Mouse (Mus musculus) kidney, postnatal 25 days (tissue): ENCODE measurements at regions not wholly inside any gene's neighbourhood (a gene's known extent, or its start where the extent isn't known, plus 50 kb on each side); places are given as distances from the start of the nearest gene placed in this dataset.
"Not testable (repeated sequence)": the region's sequence is repeated elsewhere in the genome, so short reads cannot be mapped to it uniquely, and the experiment has no call there.

ENCODE experiments used
- DNase-seq, 2 experiments: peaks; one replicate each; pipeline ENCODE4 v3.0.0; 2021; ENCODE audit warnings: mixed read lengths in 2 of 2

GRCm38 (mm10) chr13:58663316-58663715 is 52.6 kb upstream of the Slc28a3 start:
- DNase-seq = peak in 1 of 2 experiments; percentile 54

- no peak for DNase-seq
Measured at GRCm38 (mm10) chr13:58668664-58669063, 58.0 kb upstream of the Slc28a3 start.

GRCm38 (mm10) chr13:58670206-58670605 is 59.5 kb upstream of the Slc28a3 start:
- peak; percentile 61 to 72 for DNase-seq

GRCm38 (mm10) chr13:58675611-58676010 is 64.9 kb upstream of the Slc28a3 start:
- DNase-seq = not testable (repeated sequence)

- DNase-seq = no peak
Measured at GRCm38 (mm10) chr13:58677521-58677920, 66.8 kb upstream of the Slc28a3 start.

- no peak for DNase-seq
Measured at GRCm38 (mm10) chr13:58679663-58680062, 69.0 kb upstream of the Slc28a3 start.

GRCm38 (mm10) chr13:58686822-58687221 is 76.1 kb upstream of the Slc28a3 start:
- DNase-seq = no peak

GRCm38 (mm10) chr13:58687609-58688008 is 76.9 kb upstream of the Slc28a3 start:
- DNase-seq = no peak

GRCm38 (mm10) chr13:58688249-58688648 is 77.6 kb upstream of the Slc28a3 start:
- DNase-seq = no peak

GRCm38 (mm10) chr13:58694703-58695102 is 84.0 kb upstream of the Slc28a3 start:
- DNase-seq = no peak

GRCm38 (mm10) chr13:58695964-58696363 is 85.3 kb upstream of the Slc28a3 start:
- no peak for DNase-seq

GRCm38 (mm10) chr13:58700021-58700420 is 89.3 kb upstream of the Slc28a3 start:
- DNase-seq = no peak

GRCm38 (mm10) chr13:58704141-58704540 is 93.5 kb upstream of the Slc28a3 start:
- no peak for DNase-seq

GRCm38 (mm10) chr13:58716584-58716983 is 89.8 kb upstream of the Ntrk2 start:
- DNase-seq = no peak

GRCm38 (mm10) chr13:58730500-58731105 is 75.8 kb upstream of the Ntrk2 start:
- DNase-seq = no peak

GRCm38 (mm10) chr13:58732776-58733175 is 73.6 kb upstream of the Ntrk2 start:
- no peak for DNase-seq

GRCm38 (mm10) chr13:58733615-58734014 is 72.8 kb upstream of the Ntrk2 start:
- no peak for DNase-seq

GRCm38 (mm10) chr13:58735577-58735976 is 70.8 kb upstream of the Ntrk2 start:
- peak; percentile 55 to 83 for DNase-seq

GRCm38 (mm10) chr13:58740731-58741130 is 65.6 kb upstream of the Ntrk2 start:
- no peak for DNase-seq

GRCm38 (mm10) chr13:58746056-58746455 is 60.3 kb upstream of the Ntrk2 start:
- DNase-seq = no peak

GRCm38 (mm10) chr13:58747685-58748084 is 58.7 kb upstream of the Ntrk2 start:
- DNase-seq = no peak

GRCm38 (mm10) chr13:58756125-58756524 is 50.2 kb upstream of the Ntrk2 start:
- peak; percentile 2 to 44 for DNase-seq
